Mouse (Mus musculus) left cerebral cortex, adult 11 months (tissue): ENCODE results near the gene Trim11.

Experiments
- DNase-seq: peaks from one replicate; pipeline ENCODE4 v3.0.0; 2022; ENCODE audit warnings: low spot score

Gene Trim11

DNA sequence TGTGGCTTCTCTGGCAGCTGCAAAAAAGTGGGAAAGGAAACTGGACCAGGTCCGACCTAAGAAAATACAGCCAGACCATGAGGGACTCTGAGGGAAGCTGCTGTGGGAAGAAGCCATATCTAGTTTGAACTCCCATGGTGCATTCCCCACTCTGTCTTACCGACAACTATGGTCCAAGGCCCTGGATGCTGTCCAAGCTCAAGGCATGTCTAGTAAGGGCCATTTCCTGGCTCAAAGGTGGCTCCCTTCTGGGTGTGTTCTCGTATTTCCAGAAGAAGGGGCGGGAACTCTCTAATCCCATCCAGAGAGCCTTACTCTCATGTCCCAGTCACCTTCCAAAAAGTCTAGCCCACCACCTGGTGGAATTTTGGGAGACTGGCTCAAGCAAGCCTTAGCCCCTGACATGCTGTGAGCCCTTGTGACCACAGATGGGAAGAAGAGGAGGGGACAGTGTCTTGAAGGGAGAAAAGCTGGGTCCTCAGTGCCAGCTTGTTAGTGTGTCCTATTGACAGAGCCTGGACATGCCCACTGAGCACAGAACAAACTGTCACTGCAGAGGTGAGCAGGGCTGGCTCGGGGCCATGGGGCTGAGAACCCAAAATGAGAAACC is 2.6 kb downstream of the Trim11 start:
- no peak for DNase-seq

DNA sequence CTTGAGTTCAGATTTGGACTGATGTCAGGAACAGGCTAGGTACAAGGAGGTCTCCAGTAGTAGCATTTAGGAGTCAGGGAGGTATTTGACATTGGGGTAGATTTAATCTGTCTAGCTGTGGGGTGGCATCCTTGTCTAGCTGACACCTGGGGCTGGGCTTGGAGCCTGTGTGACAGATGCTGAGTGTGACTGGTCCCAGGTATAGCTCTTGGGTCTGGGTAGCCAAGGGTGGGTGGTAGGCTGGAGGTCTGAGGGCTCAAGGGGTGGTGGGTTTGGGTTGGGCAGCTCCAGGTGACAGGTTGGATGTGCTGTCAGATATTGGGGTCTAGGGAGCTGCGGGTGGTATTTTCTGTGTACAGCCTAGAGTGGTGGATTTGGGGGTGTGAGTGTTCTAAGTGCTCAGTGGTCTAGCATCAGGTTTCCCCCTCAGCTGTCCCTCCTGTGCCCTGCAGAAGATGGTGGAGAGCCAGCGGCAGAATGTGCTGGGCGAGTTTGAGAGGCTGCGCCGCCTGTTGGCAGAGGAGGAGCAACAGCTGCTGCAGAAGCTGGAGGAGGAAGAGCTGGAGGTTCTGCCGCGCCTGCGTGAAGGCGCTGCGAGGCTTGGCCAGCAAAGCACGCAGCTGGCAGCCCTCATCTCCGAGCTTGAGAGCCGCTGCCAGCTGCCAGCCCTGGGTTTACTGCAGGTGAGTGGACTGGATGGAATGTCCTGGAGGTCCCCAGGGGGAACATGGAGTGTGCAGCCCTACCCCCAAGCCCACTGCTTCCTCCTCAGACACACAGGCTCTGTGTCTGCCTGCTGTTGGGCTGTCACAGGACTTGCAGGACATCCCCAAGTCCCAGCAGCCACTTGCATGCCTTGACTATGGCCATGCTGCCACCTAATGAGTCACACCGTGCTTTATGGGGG is 3.9 kb downstream of the Trim11 start:
- DNase-seq, result no peak

GRCm38 (mm10) chr11:58982471-58983097 is 4.7 kb downstream of the Trim11 start:
- no peak for DNase-seq

DNA sequence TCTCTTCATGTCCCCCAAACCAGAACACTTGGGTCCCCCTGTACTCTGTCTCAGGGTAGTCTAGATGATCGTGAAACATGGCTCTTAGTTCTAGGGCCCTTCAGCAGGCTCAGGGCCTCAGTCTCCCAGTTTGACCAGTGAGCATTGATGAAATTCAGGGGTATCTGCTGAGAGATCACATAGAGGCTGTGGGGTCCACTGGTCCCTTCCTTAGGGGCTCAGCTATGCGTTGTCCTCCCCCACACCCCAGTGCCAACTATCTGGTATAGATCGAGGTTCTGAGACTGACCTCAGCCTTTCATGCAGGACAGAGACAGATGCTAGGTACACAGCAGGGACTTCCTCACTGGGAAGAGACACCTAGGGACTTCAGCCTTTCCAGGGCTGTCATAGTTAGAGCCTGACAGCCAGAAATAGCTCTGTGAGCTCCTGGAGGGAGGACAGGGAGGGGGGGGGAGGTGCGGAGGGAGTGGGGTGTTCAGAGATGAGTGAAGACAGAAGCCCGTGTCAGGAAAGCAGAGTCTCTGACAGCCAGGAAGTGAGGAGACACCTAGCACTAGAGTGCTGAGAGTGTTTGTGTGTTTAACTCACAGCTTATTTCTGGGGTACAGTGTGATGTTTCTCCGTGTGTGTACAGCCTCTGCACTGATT is 5.9 kb downstream of the Trim11 start:
- no peak for DNase-seq

GRCm38 (mm10) chr11:58984657-58985056 is 6.8 kb downstream of the Trim11 start:
- no peak for DNase-seq

- DNase-seq, result no peak
Observed at GRCm38 (mm10) chr11:58985299-58985917, 7.5 kb downstream of the Trim11 start.

DNA sequence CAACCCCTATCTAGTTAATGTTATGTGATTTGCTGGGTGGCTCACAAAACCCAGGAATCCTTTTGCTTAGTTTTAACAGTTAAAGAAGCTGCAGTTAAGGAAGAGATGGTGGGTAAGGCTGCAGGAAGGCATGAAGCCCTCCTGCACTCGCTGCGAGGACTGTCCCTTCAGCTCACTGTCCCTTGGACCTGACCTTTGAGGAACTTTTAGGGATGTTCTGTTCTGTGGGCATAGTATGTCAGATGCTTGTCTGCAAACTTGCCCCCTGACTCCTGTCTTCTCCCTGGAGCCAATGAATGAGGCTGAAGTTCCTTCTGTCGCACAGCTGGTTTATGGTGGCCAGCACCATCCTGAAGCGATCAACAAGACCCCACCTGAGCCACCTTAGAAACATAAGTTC is 11.3 kb downstream of the Trim11 start:
- no peak for DNase-seq

- no peak for DNase-seq
Observed at GRCm38 (mm10) chr11:58990141-58990540, 12.2 kb downstream of the Trim11 start.

- no peak for DNase-seq
Observed at GRCm38 (mm10) chr11:58990794-58991193, 12.9 kb downstream of the Trim11 start.

DNA sequence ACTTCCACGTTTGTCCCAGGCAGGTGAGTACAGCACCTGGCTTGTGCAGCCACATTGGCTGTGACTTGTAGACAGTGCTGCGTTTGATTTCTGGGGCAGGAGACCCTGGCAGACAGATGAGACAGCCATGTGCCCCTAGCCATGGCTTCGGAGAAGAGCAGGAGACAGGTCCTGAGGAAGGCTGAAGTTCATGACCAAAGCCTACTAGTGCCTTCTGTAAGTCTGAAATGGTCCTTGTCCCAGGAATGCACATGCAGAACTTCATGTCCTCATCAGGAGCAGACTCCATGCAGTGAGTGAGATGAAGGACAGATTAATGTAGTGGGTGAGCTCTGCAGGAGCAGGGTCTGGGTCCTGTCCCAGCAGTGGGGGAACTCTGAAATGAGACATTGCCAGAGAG is 14.0 kb downstream of the Trim11 start:
- DNase-seq, result no peak

GRCm38 (mm10) chr11:58993091-58993670 is 15.3 kb downstream of the Trim11 start:
- DNase-seq, result no peak

DNA sequence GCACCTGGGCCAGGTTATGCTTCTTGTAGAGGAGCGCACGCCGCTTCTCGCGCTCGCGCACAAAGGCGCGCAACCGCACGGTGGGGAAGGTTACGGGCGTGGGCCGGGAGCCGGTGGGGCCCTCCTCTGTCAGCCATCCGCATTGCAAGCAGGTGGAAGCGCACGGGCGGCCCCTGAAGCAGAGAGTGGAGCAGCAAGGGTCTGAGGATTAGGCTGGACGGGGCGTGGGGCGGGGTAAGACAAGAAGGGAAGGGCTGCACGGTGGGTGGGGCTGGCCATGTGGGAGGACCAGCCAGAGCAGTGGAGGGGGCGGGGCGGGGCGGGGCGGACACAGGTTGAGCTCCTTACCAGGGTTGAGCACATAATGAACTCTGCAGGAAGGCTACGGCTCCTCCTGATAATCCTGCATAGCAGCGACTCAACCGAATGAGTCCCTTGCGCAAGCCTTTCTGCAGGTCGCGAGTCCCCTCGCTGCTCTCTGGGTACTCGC is 16.5 kb downstream of the Trim11 start:
- no peak for DNase-seq

- no peak for DNase-seq
Observed at GRCm38 (mm10) chr11:58995061-58995806, 17.3 kb downstream of the Trim11 start.

DNA sequence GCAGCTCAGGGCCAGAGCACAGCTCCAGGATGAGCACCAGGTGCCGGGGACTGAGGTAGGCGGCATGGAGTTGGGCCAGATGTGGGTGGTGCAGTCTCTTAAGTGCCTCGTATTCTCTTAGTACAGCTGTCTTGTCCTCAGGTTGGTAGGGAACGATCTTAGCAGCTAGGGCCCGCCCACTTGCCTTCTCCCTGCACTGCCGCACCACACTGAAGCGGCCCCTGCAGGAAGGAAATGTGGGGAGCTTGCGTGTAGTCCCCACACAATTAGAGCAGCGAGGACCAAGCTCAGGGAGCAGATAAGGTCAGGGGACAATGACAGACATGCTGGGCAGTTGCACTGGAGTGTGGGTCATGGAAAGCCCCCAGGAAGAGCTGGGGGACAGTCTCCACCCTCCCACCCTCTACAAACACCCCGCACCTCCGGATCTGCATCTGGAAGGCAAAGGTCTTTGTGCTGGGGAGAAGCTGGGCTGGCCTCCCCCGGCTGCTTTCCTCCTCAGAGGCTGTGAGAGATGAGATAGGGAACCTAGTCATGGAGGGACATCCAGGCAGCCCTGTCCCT is 18.0 kb downstream of the Trim11 start:
- no peak for DNase-seq

DNA sequence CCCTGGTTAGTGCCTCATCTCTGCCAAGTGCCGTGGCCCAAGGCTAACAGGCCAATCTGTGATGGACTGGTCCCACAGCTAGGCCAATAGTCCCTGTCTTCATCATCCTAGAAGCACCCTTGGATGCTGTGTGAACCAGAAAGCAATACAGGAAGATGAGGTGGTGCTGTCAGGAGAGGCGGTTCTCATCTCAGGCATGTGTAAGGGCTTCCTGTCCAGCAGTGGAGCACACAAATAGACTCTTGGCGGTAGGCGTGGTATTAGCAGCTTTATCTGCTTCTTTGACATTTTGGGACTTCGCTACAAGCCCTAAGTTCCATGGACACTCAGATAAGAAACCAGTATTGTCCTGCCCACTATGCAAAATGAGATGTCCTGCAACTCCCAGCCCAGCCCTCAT is 19.6 kb downstream of the Trim11 start:
- DNase-seq, result no peak

DNA sequence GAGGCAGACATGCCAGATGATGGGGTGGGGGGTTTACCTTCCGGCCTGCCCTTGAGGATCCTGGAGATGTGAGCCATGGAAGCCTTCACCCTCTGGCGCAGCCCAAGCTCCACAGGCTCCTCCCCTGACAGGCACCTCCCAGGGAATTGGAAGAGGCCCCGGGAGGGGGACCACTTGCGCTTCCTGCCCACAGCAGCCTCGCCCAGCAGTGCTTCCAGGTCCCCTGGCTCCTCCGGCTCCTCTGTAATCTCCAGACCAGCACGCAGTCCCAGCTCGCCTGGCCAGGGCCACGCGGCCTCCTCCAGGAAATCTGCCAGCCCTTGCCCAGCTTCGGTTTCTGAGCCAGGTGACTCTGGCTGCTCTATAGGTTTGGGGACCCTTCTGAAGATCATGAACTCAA is 21.3 kb downstream of the Trim11 start:
- no peak for DNase-seq

- DNase-seq, result no peak
Observed at GRCm38 (mm10) chr11:58999830-59000229, 21.9 kb downstream of the Trim11 start.

- no peak for DNase-seq
Observed at GRCm38 (mm10) chr11:59000635-59001034, 22.7 kb downstream of the Trim11 start.

DNA sequence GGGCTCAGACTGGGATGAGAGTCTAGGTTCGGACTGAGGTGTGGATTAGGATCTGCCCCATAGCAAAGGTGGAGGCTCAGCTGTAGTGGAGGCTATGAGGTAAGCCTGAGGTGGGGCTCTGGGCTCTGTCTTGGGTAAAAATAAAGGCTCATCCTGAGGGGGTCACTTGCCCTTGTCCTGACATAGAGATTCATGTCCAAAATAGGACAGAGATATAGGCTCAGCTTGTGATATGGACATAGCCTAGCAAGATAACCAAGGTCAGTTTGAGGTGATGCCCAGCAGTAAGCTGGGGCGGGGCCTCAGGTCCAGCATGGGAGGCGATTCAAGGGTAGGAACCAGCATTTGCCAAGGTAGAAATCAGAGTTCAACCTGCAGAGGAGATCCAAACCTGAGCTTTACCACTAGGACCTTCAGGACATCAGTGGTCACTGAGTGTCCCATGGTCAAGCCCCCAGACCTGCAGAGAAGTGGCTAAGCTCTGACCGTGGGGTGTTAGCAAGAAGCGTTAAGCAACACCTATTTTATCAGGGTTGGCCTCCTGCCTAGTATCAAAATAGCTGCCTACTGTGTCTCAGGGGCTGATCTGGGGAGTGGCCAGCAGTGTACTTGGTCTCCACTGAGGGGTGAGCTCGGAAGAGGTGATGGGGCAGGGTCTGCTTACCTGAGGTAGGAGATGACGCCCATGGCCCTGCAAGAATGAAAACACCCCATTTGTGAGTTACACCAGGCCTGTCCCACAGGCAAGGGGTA is 24.6 kb downstream of the Trim11 start:
- DNase-seq, result no peak

DNA sequence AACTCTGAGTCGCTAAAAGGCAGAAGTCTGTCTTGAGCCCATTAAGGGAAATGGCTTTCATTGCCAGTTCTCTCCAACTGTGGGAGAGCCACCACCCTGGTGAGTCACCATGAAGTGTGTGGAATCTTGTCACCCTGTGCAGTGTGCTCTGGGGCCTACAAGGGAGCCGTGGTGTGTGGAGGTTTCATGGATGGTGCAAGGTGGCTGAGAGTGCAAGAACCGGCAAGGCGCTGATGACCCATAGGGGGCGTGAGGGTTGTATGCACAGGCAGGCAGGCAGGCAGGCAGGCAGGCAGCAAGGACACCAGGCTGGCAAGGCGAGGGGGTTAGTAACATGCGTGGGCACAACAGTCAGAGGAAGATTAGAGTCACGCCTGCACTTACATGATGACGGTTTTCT is 37.2 kb downstream of the Trim11 start:
- peak; percentile 42 for DNase-seq
